Mouse (Mus musculus) layer of hippocampus, postnatal 14 days (tissue): Measurements from ENCODE around the gene Diaph3. TPM values are rescaled to one million over a fixed set of nuclear protein-coding genes. Genes with fewer than 3 reads are reported as not detected.

ENCODE experiments used
- DNase-seq, 2 experiments: peaks; one replicate each; pipeline ENCODE4 v3.0.0; 2021 to 2022; ENCODE audit warnings: low spot score in 2 of 2, mixed read lengths in 1 of 2
- long read RNA-seq, 2 experiments: library from polyadenylated mRNA; stranded (forward); transcript quantifications; one replicate each; pipeline ENCODE4 v2.0.0; 2021
- total RNA-seq, 2 experiments: library from RNA; stranded (reverse); gene quantifications; 2 replicates each; pipeline ENCODE4 v1.2.3; 2021

Diaph3 gene
- 1 to 10 TPM; 4.5 to 6.4 TPM for total RNA-seq
- long read RNA-seq, experiment 1, partial matches to known transcripts = 4 of 8 reads
- long read RNA-seq, experiment 1, other reads (novel, unspliced or antisense) = 0 of 8 reads
- long read RNA-seq, experiment 2, transcript Diaph3-204 (2 exons, 682 nt) = major isoform, 6 of 10 reads
- long read RNA-seq, experiment 2, partial matches to known transcripts = 2 of 10 reads
- long read RNA-seq, experiment 2, other reads (novel, unspliced or antisense) = 2 of 10 reads

- DNase-seq = peak; percentile 94 to 96
Observed at GRCm38 (mm10) chr14:87140963-87141486, at the start of gene Diaph3. Diaph3 (minus strand) TSS chr14:87141235.

- DNase-seq = no peak
Observed at GRCm38 (mm10) chr14:87190685-87191084, 49.6 kb upstream of the Diaph3 start.

GRCm38 (mm10) chr14:87171577-87171976, 30.5 kb upstream of the Diaph3 start:
- DNase-seq = no peak

GRCm38 (mm10) chr14:87169151-87169550, 28.1 kb upstream of the Diaph3 start:
- DNase-seq = no peak

GRCm38 (mm10) chr14:87155621-87156238, 14.7 kb upstream of the Diaph3 start:
- no peak for DNase-seq

- no peak for DNase-seq
Observed at GRCm38 (mm10) chr14:87149684-87150083, 8.6 kb upstream of the Diaph3 start.

GRCm38 (mm10) chr14:87146704-87147103, 5.7 kb upstream of the Diaph3 start:
- no peak for DNase-seq

- no peak for DNase-seq
Observed at GRCm38 (mm10) chr14:87145351-87145750, 4.3 kb upstream of the Diaph3 start.

GRCm38 (mm10) chr14:87141777-87142176, 742 bp upstream of the Diaph3 start:
- no peak for DNase-seq

- peak in 1 of 2 experiments; percentile 8 for DNase-seq
Observed at GRCm38 (mm10) chr14:87140327-87140962, 590 bp downstream of the Diaph3 start.

- no peak for DNase-seq
Observed at GRCm38 (mm10) chr14:87126076-87126639, 14.9 kb downstream of the Diaph3 start.

- DNase-seq = no peak
Observed at GRCm38 (mm10) chr14:87125492-87125891, 15.5 kb downstream of the Diaph3 start.

- DNase-seq = no peak
Observed at GRCm38 (mm10) chr14:87123091-87123490, 17.9 kb downstream of the Diaph3 start.

GRCm38 (mm10) chr14:87121868-87122267, 19.2 kb downstream of the Diaph3 start:
- DNase-seq = no peak

- no peak for DNase-seq
Observed at GRCm38 (mm10) chr14:87110634-87111033, 30.4 kb downstream of the Diaph3 start.

GRCm38 (mm10) chr14:87099380-87100088, 41.5 kb downstream of the Diaph3 start:
- DNase-seq = no peak

- no peak for DNase-seq
Observed at GRCm38 (mm10) chr14:87098093-87098492, 42.9 kb downstream of the Diaph3 start.

GRCm38 (mm10) chr14:87091522-87091921, 49.5 kb downstream of the Diaph3 start:
- DNase-seq = no peak

- no peak for DNase-seq
Observed at GRCm38 (mm10) chr14:87091108-87091507, 49.9 kb downstream of the Diaph3 start.

- no peak for DNase-seq
Observed at GRCm38 (mm10) chr14:87088928-87089327, 52.1 kb downstream of the Diaph3 start.

GRCm38 (mm10) chr14:87088456-87088855, 52.6 kb downstream of the Diaph3 start:
- DNase-seq = no peak
